Mouse (Mus musculus): ENCODE data around the gene Hist1h3i. TPM values are rescaled to one million over a fixed set of nuclear protein-coding genes. Genes with fewer than 3 reads are reported as not detected.
"Not testable (repeated sequence)": the region's sequence is repeated elsewhere in the genome, so short reads cannot be mapped to it uniquely, and the experiment has no call there.

Gene Hist1h3i
- polyA plus RNA-seq, 1 experiment, result 41.5 TPM

- TF ChIP-seq TAL1 (IDR thresholded peaks at IDR 0.05; ENCODE audit: low read length) (no peak), GATA1 (IDR thresholded peaks at IDR 0.05; ENCODE audit: low read length) (no peak)
- H3K9me3 ChIP-seq (ENCODE audit: control insufficient read depth, low read length), result no peaks in the 10 kb centered on the region
- H3K36me3 ChIP-seq (ENCODE audit: control insufficient read depth), result peaks cover 19% of the 10 kb centered on the region
- peaks cover 54% of the 10 kb centered on the region for H3K4me1 ChIP-seq (ENCODE audit: control insufficient read depth)
- peak overlapping the region; percentile 64 for H3K4me3 ChIP-seq (replicated peaks)
- no peaks in the 10 kb centered on the region for H3K27me3 ChIP-seq (ENCODE audit: control insufficient read depth)
Measured at GRCm38 (mm10) chr13:21753051-21753523, 30.1 kb downstream of the Hist1h3i start.

- TF ChIP-seq TAL1 (IDR thresholded peaks at IDR 0.05; ENCODE audit: low read length) (no peak), GATA1 (IDR thresholded peaks at IDR 0.05; ENCODE audit: low read length) (no peak)
- H3K9me3 ChIP-seq (ENCODE audit: control insufficient read depth, low read length), result no peaks in the 10 kb centered on the region
- peaks cover 21% of the 10 kb centered on the region for H3K36me3 ChIP-seq (ENCODE audit: control insufficient read depth)
- no peaks in the 10 kb centered on the region for H3K27me3 ChIP-seq (ENCODE audit: control insufficient read depth)
- peak overlapping the region; percentile 64 for H3K4me3 ChIP-seq (replicated peaks)
- H3K4me1 ChIP-seq (ENCODE audit: control insufficient read depth), result peaks cover 58% of the 10 kb centered on the region
Measured at GRCm38 (mm10) chr13:21752356-21752755, 30.8 kb downstream of the Hist1h3i start.

DNA sequence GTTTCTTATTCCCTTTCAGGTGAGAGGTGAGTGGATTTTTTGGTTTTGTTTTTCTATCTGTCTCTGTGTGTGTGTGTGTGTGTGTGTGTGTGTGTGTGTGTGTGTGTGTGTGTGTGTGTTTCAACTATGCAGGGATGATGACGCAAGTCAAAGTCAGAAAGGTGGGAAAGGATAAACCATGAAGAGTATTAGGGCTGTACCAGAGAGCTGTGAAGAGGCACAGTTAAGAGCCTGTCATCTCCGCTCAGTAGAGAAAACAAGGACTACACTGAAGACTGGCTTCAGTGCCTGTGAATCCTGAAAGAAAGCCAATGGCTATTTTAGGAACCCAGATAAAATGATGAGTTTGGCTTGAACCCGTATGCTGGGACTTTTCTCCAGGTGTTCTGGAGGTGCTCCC is 31.3 kb downstream of the Hist1h3i start:
- peaks cover 60% of the 10 kb centered on the region for H3K4me1 ChIP-seq (ENCODE audit: control insufficient read depth)

GRCm38 (mm10) chr13:21751417-21751816 is 31.8 kb downstream of the Hist1h3i start:
- peaks cover 25% of the 10 kb centered on the region for H3K36me3 ChIP-seq (ENCODE audit: control insufficient read depth)

More for the DNA sequence above, 31.3 kb downstream of the Hist1h3i start:
- Histone ChIP-seq H3K36me3 (ENCODE audit: control insufficient read depth) (peaks cover 23% of the 10 kb centered on the region), H3K27me3 (ENCODE audit: control insufficient read depth) (no peaks in the 10 kb centered on the region), H3K4me3 (replicated peaks) (peak overlapping the region; percentile 64), H3K9me3 (ENCODE audit: control insufficient read depth, low read length) (no peaks in the 10 kb centered on the region)
- TF ChIP-seq GATA1 (IDR thresholded peaks at IDR 0.05; ENCODE audit: low read length) (no peak), TAL1 (IDR thresholded peaks at IDR 0.05; ENCODE audit: low read length) (no peak)

DNA sequence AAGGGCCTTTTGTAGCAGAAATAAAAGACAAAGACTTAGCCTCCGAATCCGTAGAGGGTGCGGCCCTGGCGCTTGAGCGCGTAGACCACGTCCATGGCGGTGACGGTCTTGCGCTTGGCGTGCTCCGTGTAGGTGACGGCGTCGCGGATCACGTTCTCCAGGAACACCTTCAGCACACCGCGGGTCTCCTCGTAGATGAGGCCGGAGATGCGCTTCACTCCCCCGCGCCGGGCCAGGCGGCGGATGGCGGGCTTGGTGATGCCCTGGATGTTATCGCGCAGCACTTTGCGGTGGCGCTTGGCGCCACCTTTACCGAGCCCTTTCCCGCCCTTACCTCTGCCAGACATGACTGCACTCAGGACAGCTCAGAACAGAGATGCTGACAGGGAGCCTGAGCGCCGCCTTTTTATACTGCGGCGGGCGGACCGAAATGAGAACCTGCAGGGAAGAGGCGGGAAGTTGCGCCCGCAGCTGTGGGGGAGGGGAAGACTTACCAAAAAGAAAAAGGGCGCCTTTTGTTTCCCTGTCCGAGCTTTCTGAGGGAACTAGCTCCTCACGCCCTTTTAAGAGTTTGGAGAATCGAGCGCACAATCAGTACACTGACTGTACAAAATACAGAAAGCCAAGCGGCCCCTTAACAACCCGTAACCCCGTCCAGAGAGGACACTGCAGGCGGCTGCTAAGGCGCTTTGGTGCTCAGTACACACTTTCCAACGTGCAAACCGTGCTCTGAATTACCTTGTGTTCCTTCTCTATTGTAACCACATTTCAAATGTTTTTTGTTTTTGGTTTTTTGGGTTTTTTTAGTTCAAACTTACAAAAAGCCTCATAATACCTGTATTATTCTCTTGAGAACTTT is 32.8 kb downstream of the Hist1h3i start, which contains the start of gene Hist1h4k:
Gene Hist1h4k (minus strand): TSS at position 347 of the 859 bp plus-strand sequence.
- H3K9me3 ChIP-seq (ENCODE audit: control insufficient read depth, low read length); H3K27me3 ChIP-seq (ENCODE audit: control insufficient read depth): not testable (repeated sequence)
- Histone ChIP-seq H3K4me3 (replicated peaks) (peak within 1 kb of the TSS; percentile 68), H3K36me3 (ENCODE audit: control insufficient read depth) (peaks cover 35% of the 10 kb centered on the region), H3K4me1 (ENCODE audit: control insufficient read depth) (peaks cover 61% of the 10 kb centered on the region)

More at GRCm38 (mm10) chr13:21751417-21751816, 31.8 kb downstream of the Hist1h3i start:
- H3K4me3 ChIP-seq (replicated peaks), result peak overlapping the region; percentile 64
- no peak for TF ChIP-seq GATA1 (IDR thresholded peaks at IDR 0.05; ENCODE audit: low read length)
- no peak for TF ChIP-seq TAL1 (IDR thresholded peaks at IDR 0.05; ENCODE audit: low read length)
- H3K9me3 ChIP-seq (ENCODE audit: control insufficient read depth, low read length), result no peaks in the 10 kb centered on the region
- H3K4me1 ChIP-seq (ENCODE audit: control insufficient read depth), result peaks cover 60% of the 10 kb centered on the region
- H3K27me3 ChIP-seq (ENCODE audit: control insufficient read depth), result no peaks in the 10 kb centered on the region

DNA sequence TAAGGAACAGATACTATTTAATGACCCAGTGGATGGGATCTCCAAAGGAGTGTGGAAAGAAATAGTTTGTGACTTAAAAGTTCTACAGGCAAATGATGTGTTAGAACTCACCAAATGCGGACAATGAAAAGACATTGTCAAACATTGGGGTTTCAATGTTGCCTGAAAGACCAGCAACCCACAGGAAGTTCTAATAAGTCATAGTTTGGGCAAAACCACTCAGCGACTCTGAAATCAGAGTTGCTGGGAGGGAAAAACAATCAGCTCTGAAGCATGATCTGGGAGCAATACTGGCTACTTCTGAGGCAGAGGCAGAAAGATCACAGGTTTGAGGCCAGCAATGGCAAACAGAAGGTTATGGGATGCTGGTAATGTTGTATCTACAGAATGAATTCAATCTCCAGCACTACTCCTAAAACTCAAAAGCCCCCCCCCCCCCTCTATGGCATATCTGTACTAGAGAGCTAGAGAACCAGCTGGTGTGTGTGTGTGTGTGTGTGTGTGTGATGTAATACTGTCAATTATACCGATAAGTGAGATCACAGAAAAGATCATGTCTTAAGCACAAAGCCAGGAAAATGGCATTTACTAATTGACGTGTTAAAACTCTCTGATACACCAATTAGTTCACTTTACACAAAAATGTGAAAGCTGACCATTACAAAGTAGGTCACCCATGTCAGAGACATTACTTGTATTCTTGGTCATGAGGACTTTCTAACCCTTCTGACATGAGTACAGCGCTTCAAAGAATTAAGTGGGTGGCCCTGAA is 33.6 kb downstream of the Hist1h3i start:
- TF ChIP-seq GATA1 (IDR thresholded peaks at IDR 0.05; ENCODE audit: low read length) (no peak), TAL1 (IDR thresholded peaks at IDR 0.05; ENCODE audit: low read length) (no peak)
- peaks cover 59% of the 10 kb centered on the region for H3K4me1 ChIP-seq (ENCODE audit: control insufficient read depth)
- no peaks in the 10 kb centered on the region for H3K9me3 ChIP-seq (ENCODE audit: control insufficient read depth, low read length)
- peak overlapping the region; percentile 68 for H3K4me3 ChIP-seq (replicated peaks)
- H3K36me3 ChIP-seq (ENCODE audit: control insufficient read depth), result peaks cover 36% of the 10 kb centered on the region
- no peaks in the 10 kb centered on the region for H3K27me3 ChIP-seq (ENCODE audit: control insufficient read depth)

- no peak for TF ChIP-seq GATA1 (IDR thresholded peaks at IDR 0.05; ENCODE audit: low read length)
- TF ChIP-seq TAL1 (IDR thresholded peaks at IDR 0.05; ENCODE audit: low read length), result no peak
- Histone ChIP-seq H3K4me1 (ENCODE audit: control insufficient read depth) (peaks cover 37% of the 10 kb centered on the region), H3K4me3 (replicated peaks) (no peak overlapping the region), H3K27me3 (ENCODE audit: control insufficient read depth) (no peaks in the 10 kb centered on the region), H3K36me3 (ENCODE audit: control insufficient read depth) (peaks cover 42% of the 10 kb centered on the region), H3K9me3 (ENCODE audit: control insufficient read depth, low read length) (no peaks in the 10 kb centered on the region)
Measured at GRCm38 (mm10) chr13:21745006-21745405, 38.2 kb downstream of the Hist1h3i start.

DNA sequence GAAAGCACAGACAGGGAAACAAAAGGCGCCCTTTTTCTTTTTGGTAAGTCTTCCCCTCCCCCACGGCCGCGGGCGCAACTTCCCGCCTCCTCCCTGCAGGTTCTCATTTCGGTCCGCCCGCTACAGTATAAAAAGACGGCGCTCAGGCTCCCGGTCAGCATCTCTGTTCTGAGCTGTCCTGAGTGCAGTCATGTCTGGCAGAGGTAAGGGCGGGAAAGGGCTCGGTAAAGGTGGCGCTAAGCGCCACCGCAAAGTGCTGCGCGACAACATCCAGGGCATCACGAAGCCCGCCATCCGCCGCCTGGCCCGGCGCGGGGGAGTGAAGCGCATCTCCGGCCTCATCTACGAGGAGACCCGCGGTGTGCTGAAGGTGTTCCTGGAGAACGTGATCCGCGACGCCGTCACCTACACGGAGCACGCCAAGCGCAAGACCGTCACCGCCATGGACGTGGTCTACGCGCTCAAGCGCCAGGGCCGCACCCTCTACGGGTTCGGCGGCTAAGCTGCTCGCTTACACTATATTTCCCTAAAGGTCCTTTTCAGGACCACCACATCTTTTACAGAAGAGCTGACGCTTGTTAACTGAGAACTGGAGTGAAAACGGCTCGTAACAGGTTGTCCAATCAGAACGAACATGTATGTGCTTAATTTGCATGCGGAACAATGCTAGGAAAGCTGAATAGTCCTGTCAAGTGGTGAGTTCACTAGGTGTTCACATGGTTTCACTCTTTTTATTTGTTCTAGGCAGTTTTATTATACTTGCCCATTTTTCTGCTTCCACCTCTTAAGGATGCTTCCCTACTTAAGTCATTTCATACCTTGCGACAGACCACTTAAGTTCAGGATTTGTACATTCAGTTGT is 48.0 kb downstream of the Hist1h3i start, which contains the start of gene Hist1h4j:
Gene Hist1h4j (plus strand): TSS at position 159 of the 862 bp plus-strand sequence.
- peaks cover 49% of the 10 kb centered on the region for H3K4me1 ChIP-seq (ENCODE audit: control insufficient read depth)
- not testable (repeated sequence) for H3K27me3 ChIP-seq (ENCODE audit: control insufficient read depth); H3K9me3 ChIP-seq (ENCODE audit: control insufficient read depth, low read length); H3K36me3 ChIP-seq (ENCODE audit: control insufficient read depth)
- H3K4me3 ChIP-seq (replicated peaks), result peak within 1 kb of the TSS; percentile 72

Measured in erythroblast, embryonic 14.5 days (primary cell).